Mouse (Mus musculus): ENCODE data around the gene Sumo1. TPM values are rescaled to one million over a fixed set of nuclear protein-coding genes. Genes with fewer than 3 reads are reported as not detected.

The Sumo1 gene
- polyA plus RNA-seq, 1 experiment from 2014 or later, result 460 TPM

- Histone ChIP-seq H3K4me2 (replicated peaks; ENCODE audit: low read depth, low read length) (no peak overlapping the region), H3K27me3 (ENCODE audit: control insufficient read depth, insufficient read depth, low read length) (no peaks in the 10 kb centered on the region), H3K9me3 (ENCODE audit: control insufficient read depth, low read length) (no peaks in the 10 kb centered on the region), H3K27ac (ENCODE audit: low read depth, low read length) (no peak overlapping the region), H3K9ac (ENCODE audit: low read depth, low read length) (no peak overlapping the region), H3K4me1 (ENCODE audit: control insufficient read depth, insufficient read depth, low read length) (0 out of 2 replicates have a peak, but pooled peaks cover 3% of the 10 kb centered on the region), H3K4me3 (ENCODE audit: low read length) (no peak overlapping the region), H3K36me3 (ENCODE audit: control insufficient read depth, insufficient read depth, low read length) (no peaks in the 10 kb centered on the region)
- 88% methylated on average over 7 of the region's 7 CpGs for WGBS
- no peak for ATAC-seq (ENCODE audit: low FRiP score, low TSS enrichment)
Observed at GRCm38 (mm10) chr1:59608125-59608762, 62.4 kb downstream of the Sumo1 start.

GRCm38 (mm10) chr1:59607071-59607470, 63.6 kb downstream of the Sumo1 start:
- no peak overlapping the region for H3K4me2 ChIP-seq (replicated peaks; ENCODE audit: low read depth, low read length)
- H3K27ac ChIP-seq (ENCODE audit: low read depth, low read length), result no peak overlapping the region
- H3K9me3 ChIP-seq (ENCODE audit: control insufficient read depth, low read length), result no peaks in the 10 kb centered on the region
- no peaks in the 10 kb centered on the region for H3K36me3 ChIP-seq (ENCODE audit: control insufficient read depth, insufficient read depth, low read length)
- H3K27me3 ChIP-seq (ENCODE audit: control insufficient read depth, insufficient read depth, low read length), result no peaks in the 10 kb centered on the region
- H3K9ac ChIP-seq (ENCODE audit: low read depth, low read length), result no peak overlapping the region
- 0 out of 2 replicates have a peak, but pooled peaks cover 3% of the 10 kb centered on the region for H3K4me1 ChIP-seq (ENCODE audit: control insufficient read depth, insufficient read depth, low read length)
- no peak for ATAC-seq (ENCODE audit: low FRiP score, low TSS enrichment)
- 74% methylated on average over 7 of the region's 7 CpGs for WGBS
- H3K4me3 ChIP-seq (ENCODE audit: low read length), result no peak overlapping the region

GRCm38 (mm10) chr1:59606479-59606878, 64.2 kb downstream of the Sumo1 start:
- ATAC-seq (ENCODE audit: low FRiP score, low TSS enrichment), result no peak

GRCm38 (mm10) chr1:59603893-59604292, 66.7 kb downstream of the Sumo1 start:
- Histone ChIP-seq H3K4me1 (ENCODE audit: control insufficient read depth, insufficient read depth, low read length) (no peaks in the 10 kb centered on the region), H3K9ac (ENCODE audit: low read depth, low read length) (no peak overlapping the region), H3K9me3 (ENCODE audit: control insufficient read depth, low read length) (no peaks in the 10 kb centered on the region), H3K4me2 (replicated peaks; ENCODE audit: low read depth, low read length) (peak overlapping the region; percentile 22), H3K27me3 (ENCODE audit: control insufficient read depth, insufficient read depth, low read length) (no peaks in the 10 kb centered on the region), H3K27ac (ENCODE audit: low read depth, low read length) (no peak overlapping the region), H3K36me3 (ENCODE audit: control insufficient read depth, insufficient read depth, low read length) (no peaks in the 10 kb centered on the region), H3K4me3 (ENCODE audit: low read length) (no peak overlapping the region)
- peak; percentile 82 for ATAC-seq (ENCODE audit: low FRiP score, low TSS enrichment)
- WGBS, result 21% methylated on average over 11 of the region's 11 CpGs

More at GRCm38 (mm10) chr1:59606479-59606878, 64.2 kb downstream of the Sumo1 start:
- no peaks in the 10 kb centered on the region for H3K9me3 ChIP-seq (ENCODE audit: control insufficient read depth, low read length)
- H3K4me2 ChIP-seq (replicated peaks; ENCODE audit: low read depth, low read length), result no peak overlapping the region
- H3K27me3 ChIP-seq (ENCODE audit: control insufficient read depth, insufficient read depth, low read length), result no peaks in the 10 kb centered on the region
- 94% methylated on average over 13 of the region's 13 CpGs for WGBS
- H3K4me1 ChIP-seq (ENCODE audit: control insufficient read depth, insufficient read depth, low read length), result 0 out of 2 replicates have a peak, but pooled peaks cover 3% of the 10 kb centered on the region
- H3K36me3 ChIP-seq (ENCODE audit: control insufficient read depth, insufficient read depth, low read length), result no peaks in the 10 kb centered on the region
- no peak overlapping the region for H3K27ac ChIP-seq (ENCODE audit: low read depth, low read length)
- no peak overlapping the region for H3K4me3 ChIP-seq (ENCODE audit: low read length)
- H3K9ac ChIP-seq (ENCODE audit: low read depth, low read length), result no peak overlapping the region

- no peaks in the 10 kb centered on the region for H3K4me1 ChIP-seq (ENCODE audit: control insufficient read depth, insufficient read depth, low read length)
- no peak overlapping the region for H3K9ac ChIP-seq (ENCODE audit: low read depth, low read length)
- no peak overlapping the region for H3K4me3 ChIP-seq (ENCODE audit: low read length)
- no peak for ATAC-seq (ENCODE audit: low FRiP score, low TSS enrichment)
- 86% methylated on average over 2 of the region's 2 CpGs for WGBS
- no peak overlapping the region for H3K27ac ChIP-seq (ENCODE audit: low read depth, low read length)
- H3K4me2 ChIP-seq (replicated peaks; ENCODE audit: low read depth, low read length), result no peak overlapping the region
- no peaks in the 10 kb centered on the region for H3K36me3 ChIP-seq (ENCODE audit: control insufficient read depth, insufficient read depth, low read length)
- H3K27me3 ChIP-seq (ENCODE audit: control insufficient read depth, insufficient read depth, low read length), result no peaks in the 10 kb centered on the region
- no peaks in the 10 kb centered on the region for H3K9me3 ChIP-seq (ENCODE audit: control insufficient read depth, low read length)
Observed at GRCm38 (mm10) chr1:59603417-59603712, 67.3 kb downstream of the Sumo1 start.

- no peak overlapping the region for H3K9ac ChIP-seq (ENCODE audit: low read depth, low read length)
- no peak overlapping the region for H3K4me2 ChIP-seq (replicated peaks; ENCODE audit: low read depth, low read length)
- no peak overlapping the region for H3K4me3 ChIP-seq (ENCODE audit: low read length)
- no peaks in the 10 kb centered on the region for H3K4me1 ChIP-seq (ENCODE audit: control insufficient read depth, insufficient read depth, low read length)
- WGBS, result 45% methylated on average over 11 of the region's 11 CpGs
- H3K27ac ChIP-seq (ENCODE audit: low read depth, low read length), result no peak overlapping the region
- H3K36me3 ChIP-seq (ENCODE audit: control insufficient read depth, insufficient read depth, low read length), result no peaks in the 10 kb centered on the region
- H3K9me3 ChIP-seq (ENCODE audit: control insufficient read depth, low read length), result no peaks in the 10 kb centered on the region
- ATAC-seq (ENCODE audit: low FRiP score, low TSS enrichment), result no peak
- H3K27me3 ChIP-seq (ENCODE audit: control insufficient read depth, insufficient read depth, low read length), result no peaks in the 10 kb centered on the region
Observed at GRCm38 (mm10) chr1:59602531-59603416, 67.9 kb downstream of the Sumo1 start.

- H3K27ac ChIP-seq (ENCODE audit: low read depth, low read length), result no peak overlapping the region
- H3K9me3 ChIP-seq (ENCODE audit: control insufficient read depth, low read length), result no peaks in the 10 kb centered on the region
- WGBS, result 48% methylated on average over 9 of the region's 9 CpGs
- H3K4me1 ChIP-seq (ENCODE audit: control insufficient read depth, insufficient read depth, low read length), result peaks cover 23% of the 10 kb centered on the region
- H3K27me3 ChIP-seq (ENCODE audit: control insufficient read depth, insufficient read depth, low read length), result peaks cover 3% of the 10 kb centered on the region; the same call in 1 of the 2 replicates
- H3K9ac ChIP-seq (ENCODE audit: low read depth, low read length), result no peak overlapping the region
- no peaks in the 10 kb centered on the region for H3K36me3 ChIP-seq (ENCODE audit: control insufficient read depth, insufficient read depth, low read length)
- no peak overlapping the region for H3K4me3 ChIP-seq (ENCODE audit: low read length)
- no peak for ATAC-seq (ENCODE audit: low FRiP score, low TSS enrichment)
- no peak overlapping the region for H3K4me2 ChIP-seq (replicated peaks; ENCODE audit: low read depth, low read length)
Observed at GRCm38 (mm10) chr1:59595609-59596008, 75.0 kb downstream of the Sumo1 start.

GRCm38 (mm10) chr1:59594586-59595266, 75.9 kb downstream of the Sumo1 start:
- WGBS, result 37% methylated on average over 11 of the region's 11 CpGs
- Histone ChIP-seq H3K4me1 (ENCODE audit: control insufficient read depth, insufficient read depth, low read length) (peaks cover 26% of the 10 kb centered on the region), H3K27me3 (ENCODE audit: control insufficient read depth, insufficient read depth, low read length) (peaks cover 3% of the 10 kb centered on the region; the same call in 1 of the 2 replicates), H3K4me2 (replicated peaks; ENCODE audit: low read depth, low read length) (no peak overlapping the region), H3K9me3 (ENCODE audit: control insufficient read depth, low read length) (no peaks in the 10 kb centered on the region), H3K4me3 (ENCODE audit: low read length) (no peak overlapping the region), H3K27ac (ENCODE audit: low read depth, low read length) (peak overlapping the region; percentile 30; the same call in 1 of the 2 replicates), H3K36me3 (ENCODE audit: control insufficient read depth, insufficient read depth, low read length) (no peaks in the 10 kb centered on the region), H3K9ac (ENCODE audit: low read depth, low read length) (no peak overlapping the region)
- peak; percentile 68 for ATAC-seq (ENCODE audit: low FRiP score, low TSS enrichment)

All from kidney, embryonic 14.5 days (tissue).